Mouse (Mus musculus): ENCODE measurements around the gene Mapt. TPM values are rescaled to one million over a fixed set of nuclear protein-coding genes. Genes with fewer than 3 reads are reported as not detected.

The Mapt gene
- total and polyA plus RNA-seq, 2 experiments from 2014 or later: 473 to 1,028 TPM

DNA sequence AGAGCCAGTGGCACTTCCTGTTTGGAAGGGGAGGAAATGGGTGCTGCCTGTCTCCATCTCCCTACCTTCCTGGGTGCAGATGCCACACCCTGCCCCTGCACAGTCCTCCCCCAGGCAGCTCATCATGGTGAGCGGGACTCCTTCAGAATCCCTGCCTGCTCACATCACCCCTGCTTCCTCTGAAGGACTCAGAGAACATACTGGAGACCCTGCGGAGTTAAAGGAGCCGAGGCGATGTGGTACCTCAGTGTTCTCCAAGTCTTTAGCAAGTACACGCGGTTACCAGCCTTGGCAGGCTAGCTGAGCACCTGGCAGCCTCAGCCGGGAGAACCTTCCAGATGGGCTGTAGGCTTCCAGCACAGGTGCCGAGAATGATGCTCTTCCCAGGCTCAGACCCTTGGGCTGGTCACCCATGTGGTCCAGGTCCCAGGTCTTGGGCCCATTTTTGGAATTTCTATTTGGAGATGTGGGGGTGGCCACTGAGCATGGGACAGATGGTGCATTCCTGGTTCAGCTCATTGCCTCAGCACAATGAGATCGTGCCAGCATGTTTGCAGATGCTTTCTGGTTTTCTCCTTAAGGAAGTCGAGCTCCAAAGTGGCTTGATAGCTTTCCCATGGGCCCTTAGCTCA lies 23.3 kb downstream of the Mapt start:
- Histone ChIP-seq H3K27me3 (ENCODE audit: insufficient read depth, low read length) (no peaks in the 10 kb centered on the region), H3K4me1 (ENCODE audit: insufficient read depth, low read length) (no peaks in the 10 kb centered on the region; the same call in 1 of the 2 replicates), H3K4me3 (ENCODE audit: low read length) (no peak overlapping the region), H3K9ac (replicated peaks; ENCODE audit: low read length) (no peak overlapping the region), H3K4me2 (ENCODE audit: low read depth, low read length) (no peak overlapping the region), H3K27ac (no peak overlapping the region), H3K9me3 (ENCODE audit: low read length) (no peaks in the 10 kb centered on the region), H3K36me3 (ENCODE audit: insufficient read depth, low read length) (no peaks in the 10 kb centered on the region)
- WGBS: 64% methylated on average over 10 of the region's 10 CpGs
- no peak for TF ChIP-seq CTCF (IDR thresholded peaks at IDR 0.05; ENCODE audit: low read depth)
- 0 out of 2 replicates have a peak, but pooled peaks have one; percentile 15 for ATAC-seq
- no peak for DNase-seq (ENCODE audit: low spot score)

DNA sequence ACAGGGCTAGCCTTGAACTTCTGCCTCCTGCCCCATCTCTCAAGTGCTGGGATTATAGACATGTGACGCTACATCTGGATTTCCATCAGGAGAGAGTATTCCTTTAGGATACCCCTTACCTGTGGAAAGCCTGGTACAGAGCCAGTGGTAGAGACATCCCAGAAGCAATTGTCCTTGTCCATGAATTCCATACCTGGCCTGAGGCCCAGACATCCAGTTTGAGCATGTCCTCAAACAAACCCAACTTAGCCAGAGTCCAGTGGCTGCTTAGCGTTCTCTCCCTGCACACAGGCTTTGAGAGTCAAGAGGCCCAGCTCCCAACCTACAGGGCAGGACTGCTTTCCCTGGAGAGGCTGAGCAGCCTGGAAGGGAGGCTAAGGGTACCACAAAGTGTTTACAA lies 25.0 kb downstream of the Mapt start:
- H3K36me3 ChIP-seq (ENCODE audit: insufficient read depth, low read length): no peaks in the 10 kb centered on the region
- H3K9ac ChIP-seq (replicated peaks; ENCODE audit: low read length): no peak overlapping the region
- H3K27ac ChIP-seq: no peak overlapping the region
- no peaks in the 10 kb centered on the region for H3K9me3 ChIP-seq (ENCODE audit: low read length)
- no peak overlapping the region for H3K4me3 ChIP-seq (ENCODE audit: low read length)
- ATAC-seq: no peak
- H3K4me1 ChIP-seq (ENCODE audit: insufficient read depth, low read length): no peaks in the 10 kb centered on the region; the same call in 1 of the 2 replicates
- no peak for DNase-seq (ENCODE audit: low spot score)
- no peak for TF ChIP-seq CTCF (IDR thresholded peaks at IDR 0.05; ENCODE audit: low read depth)
- 96% methylated on average over 2 of the region's 2 CpGs for WGBS
- no peak overlapping the region for H3K4me2 ChIP-seq (ENCODE audit: low read depth, low read length)
- no peaks in the 10 kb centered on the region for H3K27me3 ChIP-seq (ENCODE audit: insufficient read depth, low read length)

DNA sequence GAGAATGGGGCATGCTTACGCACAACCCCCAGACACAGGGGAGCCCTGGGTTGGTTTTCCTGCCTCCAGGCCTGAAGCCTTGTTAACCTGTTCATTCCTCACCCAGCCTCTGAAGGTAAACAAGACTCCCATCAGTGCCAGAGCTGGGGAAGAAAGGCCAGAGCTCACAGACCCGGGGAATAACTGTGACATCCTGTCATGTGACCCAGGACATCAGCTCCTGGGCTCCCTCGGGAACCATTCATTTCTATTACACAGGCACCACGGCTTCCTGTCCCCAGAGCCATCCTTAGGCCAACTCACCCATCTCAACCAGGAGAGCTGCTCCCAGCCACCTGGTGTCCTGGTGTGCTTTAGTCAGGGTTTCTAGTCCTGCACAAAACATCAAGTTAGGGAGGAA lies 27.8 kb downstream of the Mapt start:
- H3K9me3 ChIP-seq (ENCODE audit: low read length): no peaks in the 10 kb centered on the region
- no peak for ATAC-seq
- 50% methylated on average over 4 of the region's 4 CpGs for WGBS
- no peak for TF ChIP-seq CTCF (IDR thresholded peaks at IDR 0.05; ENCODE audit: low read depth)
- H3K27ac ChIP-seq: no peak overlapping the region
- no peaks in the 10 kb centered on the region; the same call in 1 of the 2 replicates for H3K4me1 ChIP-seq (ENCODE audit: insufficient read depth, low read length)
- no peak overlapping the region for H3K4me2 ChIP-seq (ENCODE audit: low read depth, low read length)
- H3K9ac ChIP-seq (replicated peaks; ENCODE audit: low read length): no peak overlapping the region
- no peak overlapping the region for H3K4me3 ChIP-seq (ENCODE audit: low read length)
- DNase-seq (ENCODE audit: low spot score): no peak
- H3K27me3 ChIP-seq (ENCODE audit: insufficient read depth, low read length): no peaks in the 10 kb centered on the region
- H3K36me3 ChIP-seq (ENCODE audit: insufficient read depth, low read length): no peaks in the 10 kb centered on the region

DNA sequence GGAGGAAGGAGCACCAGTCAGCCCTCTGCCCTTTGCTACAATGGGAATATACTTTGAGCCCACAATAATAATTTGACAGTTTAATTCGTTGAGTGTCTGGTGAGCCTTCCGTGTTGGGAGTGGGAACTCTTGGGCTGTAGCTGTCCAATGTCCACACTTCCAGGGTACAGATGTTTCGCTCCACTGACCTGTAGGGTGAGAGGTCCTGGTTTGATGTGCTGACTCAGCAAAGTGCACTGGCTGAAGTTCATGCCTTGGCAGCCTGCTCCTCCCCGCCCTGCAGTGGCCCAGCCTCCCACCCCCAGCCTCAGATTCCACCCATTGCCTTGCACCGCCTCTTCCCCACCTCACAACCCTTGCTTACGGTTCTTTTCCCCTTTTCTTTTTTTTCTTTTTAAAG lies 33.5 kb downstream of the Mapt start:
- no peak for ATAC-seq
- H3K9ac ChIP-seq (replicated peaks; ENCODE audit: low read length): no peak overlapping the region
- no peaks in the 10 kb centered on the region for H3K36me3 ChIP-seq (ENCODE audit: insufficient read depth, low read length)
- TF ChIP-seq CTCF (IDR thresholded peaks at IDR 0.05; ENCODE audit: low read depth): no peak
- DNase-seq (ENCODE audit: low spot score): no peak
- 82% methylated on average over 6 of the region's 6 CpGs for WGBS
- no peaks in the 10 kb centered on the region for H3K27me3 ChIP-seq (ENCODE audit: insufficient read depth, low read length)
- no peaks in the 10 kb centered on the region for H3K9me3 ChIP-seq (ENCODE audit: low read length)
- no peak overlapping the region for H3K4me3 ChIP-seq (ENCODE audit: low read length)
- H3K4me2 ChIP-seq (ENCODE audit: low read depth, low read length): no peak overlapping the region
- peaks cover 3% of the 10 kb centered on the region; the same call in 1 of the 2 replicates for H3K4me1 ChIP-seq (ENCODE audit: insufficient read depth, low read length)
- H3K27ac ChIP-seq: no peak overlapping the region

DNA sequence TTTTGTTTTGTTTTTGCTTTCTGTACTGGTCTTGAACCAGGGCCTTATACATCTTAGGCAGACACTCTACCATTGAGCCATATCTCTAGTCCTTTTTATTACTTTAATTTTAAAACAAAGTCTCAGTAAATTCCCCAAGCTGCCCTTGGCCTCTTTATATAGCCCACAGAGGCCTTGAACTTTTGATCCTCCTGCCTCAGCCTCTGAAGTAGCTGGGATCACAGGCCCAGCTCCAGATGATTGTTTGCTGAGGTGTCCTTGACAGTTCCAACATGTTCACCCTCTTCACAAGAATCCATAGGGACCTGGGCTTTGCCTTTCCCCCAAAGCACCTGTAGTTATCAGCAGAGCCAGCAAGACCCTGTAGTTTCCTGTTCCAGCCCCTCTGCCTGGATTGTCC lies 34.5 kb downstream of the Mapt start:
- no peaks in the 10 kb centered on the region for H3K9me3 ChIP-seq (ENCODE audit: low read length)
- DNase-seq (ENCODE audit: low spot score) (no peak), ATAC-seq (no peak)
- no peak overlapping the region for H3K4me3 ChIP-seq (ENCODE audit: low read length)
- no peaks in the 10 kb centered on the region for H3K27me3 ChIP-seq (ENCODE audit: insufficient read depth, low read length)
- H3K4me1 ChIP-seq (ENCODE audit: insufficient read depth, low read length): peaks cover 3% of the 10 kb centered on the region; the same call in 1 of the 2 replicates
- no peak overlapping the region for H3K27ac ChIP-seq
- H3K36me3 ChIP-seq (ENCODE audit: insufficient read depth, low read length): peaks cover 3% of the 10 kb centered on the region; the same call in 1 of the 2 replicates
- TF ChIP-seq CTCF (IDR thresholded peaks at IDR 0.05; ENCODE audit: low read depth): no peak
- no peak overlapping the region for H3K4me2 ChIP-seq (ENCODE audit: low read depth, low read length)
- H3K9ac ChIP-seq (replicated peaks; ENCODE audit: low read length): no peak overlapping the region

DNA sequence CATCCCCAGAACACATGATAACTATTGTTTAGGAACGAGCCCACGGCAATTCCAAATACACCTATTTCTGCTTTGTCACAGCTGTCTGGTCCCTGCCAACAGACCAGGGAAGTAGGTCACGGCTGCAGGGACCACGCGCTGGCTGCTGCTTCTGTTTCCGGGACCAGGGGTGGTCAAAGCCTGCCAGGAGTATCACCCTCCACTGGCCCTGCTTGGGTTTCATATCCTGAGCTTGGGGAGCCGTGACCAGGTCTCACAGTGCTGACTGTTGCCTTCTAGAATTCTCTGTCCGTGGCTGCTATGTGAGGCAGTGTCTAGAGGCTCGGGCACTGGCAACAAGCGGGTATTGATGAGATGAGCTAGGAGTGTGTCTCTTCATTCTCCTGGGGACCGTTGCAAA lies 36.2 kb downstream of the Mapt start:
- Histone ChIP-seq H3K9me3 (ENCODE audit: low read length) (no peaks in the 10 kb centered on the region), H3K27ac (no peak overlapping the region), H3K4me3 (ENCODE audit: low read length) (no peak overlapping the region), H3K9ac (replicated peaks; ENCODE audit: low read length) (no peak overlapping the region), H3K36me3 (ENCODE audit: insufficient read depth, low read length) (peaks cover 3% of the 10 kb centered on the region; the same call in 1 of the 2 replicates), H3K4me1 (ENCODE audit: insufficient read depth, low read length) (peaks cover 3% of the 10 kb centered on the region; the same call in 1 of the 2 replicates), H3K27me3 (ENCODE audit: insufficient read depth, low read length) (no peaks in the 10 kb centered on the region), H3K4me2 (ENCODE audit: low read depth, low read length) (no peak overlapping the region)
- TF ChIP-seq CTCF (IDR thresholded peaks at IDR 0.05; ENCODE audit: low read depth): no peak
- 71% methylated on average over 11 of the region's 11 CpGs for WGBS
- no peak for ATAC-seq
- DNase-seq (ENCODE audit: low spot score): no peak

DNA sequence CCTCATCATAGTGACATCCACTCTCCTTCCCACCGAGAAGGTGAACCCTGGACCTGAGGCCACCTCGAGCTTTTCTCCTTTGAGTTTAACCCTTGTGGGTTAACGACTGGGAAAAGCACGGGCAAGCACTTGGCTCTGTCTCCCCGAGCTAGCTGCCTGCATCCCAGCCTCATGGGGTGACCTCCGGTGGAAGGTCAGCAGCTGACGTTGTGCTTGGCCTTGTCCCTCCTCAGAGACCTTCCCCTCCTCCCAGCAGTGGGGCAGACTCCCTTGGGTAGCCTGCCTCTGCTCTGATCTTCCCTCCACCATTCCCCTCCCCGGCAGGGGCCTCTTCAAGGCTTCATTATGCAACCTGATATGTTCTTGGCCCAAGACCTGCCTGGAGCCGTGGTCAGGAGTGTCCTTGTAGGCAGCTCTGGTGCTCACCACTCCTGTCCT lies 38.2 kb downstream of the Mapt start:
- H3K9me3 ChIP-seq (ENCODE audit: low read length): no peaks in the 10 kb centered on the region
- no peak overlapping the region for H3K4me3 ChIP-seq (ENCODE audit: low read length)
- no peak for ATAC-seq
- H3K27ac ChIP-seq: no peak overlapping the region
- 52% methylated on average over 9 of the region's 9 CpGs for WGBS
- peaks cover 3% of the 10 kb centered on the region; the same call in 1 of the 2 replicates for H3K4me1 ChIP-seq (ENCODE audit: insufficient read depth, low read length)
- H3K36me3 ChIP-seq (ENCODE audit: insufficient read depth, low read length): peaks cover 3% of the 10 kb centered on the region; the same call in 1 of the 2 replicates
- no peak overlapping the region for H3K9ac ChIP-seq (replicated peaks; ENCODE audit: low read length)
- no peaks in the 10 kb centered on the region for H3K27me3 ChIP-seq (ENCODE audit: insufficient read depth, low read length)
- no peak for DNase-seq (ENCODE audit: low spot score)
- no peak overlapping the region for H3K4me2 ChIP-seq (ENCODE audit: low read depth, low read length)
- TF ChIP-seq CTCF (IDR thresholded peaks at IDR 0.05; ENCODE audit: low read depth): no peak
